Mouse (Mus musculus): ENCODE results near the gene Pde6d. TPM values are rescaled to one million over a fixed set of nuclear protein-coding genes. Genes with fewer than 3 reads are reported as not detected.
A peak's percentile ranks its signal among the peaks of the same experiment; 100 is the strongest.

Gene Pde6d
- polyA plus RNA-seq, 1 experiment, result 70.0 TPM

DNA sequence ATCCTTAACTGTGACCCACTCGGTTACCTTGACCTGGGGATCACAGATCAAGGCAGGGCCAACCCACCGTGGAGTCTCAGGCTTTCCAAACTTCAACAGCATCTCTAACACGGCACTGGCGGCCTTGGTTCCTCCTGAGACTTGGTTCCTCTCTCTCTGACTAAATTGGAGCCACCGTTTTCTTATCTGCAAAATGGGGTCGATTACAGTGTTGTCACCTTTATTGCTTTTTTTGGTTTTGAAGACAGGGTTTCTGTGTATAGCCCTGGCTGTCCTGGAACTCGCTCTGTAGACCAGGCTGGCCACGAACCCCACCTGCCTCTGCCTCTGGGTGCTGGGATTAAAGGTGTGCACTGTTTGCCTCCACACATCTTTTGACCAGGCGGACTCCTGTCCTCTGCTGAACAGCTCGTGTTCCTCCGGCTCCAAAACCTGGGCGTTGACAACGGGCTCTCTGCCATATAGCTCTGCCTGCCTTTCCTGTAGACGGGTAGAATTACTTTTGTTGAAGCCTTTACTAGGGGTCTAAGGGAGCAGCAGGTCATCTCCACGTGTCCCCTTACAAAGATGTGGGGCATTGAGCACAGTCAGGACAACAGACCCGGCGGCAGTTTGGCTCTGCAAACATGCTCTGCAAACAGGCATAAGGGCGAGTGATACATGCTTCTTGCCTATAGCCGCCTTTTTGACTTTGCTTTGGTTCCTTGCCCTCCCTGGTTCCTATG, 77.6 kb downstream of the Pde6d start:
- H3K4me3 ChIP-seq (ENCODE audit: control insufficient read depth, low read depth, low read length), result peak overlapping the region; percentile 84
- TF ChIP-seq POLR2A (IDR thresholded peaks at IDR 0.05; ENCODE audit: control insufficient read depth, low read depth, low read length) (no peak), CTCF (IDR thresholded peaks at IDR 0.05; ENCODE audit: control insufficient read depth, insufficient read depth, insufficient replicate concordance, low read depth, low read length) (no peak)
- H3K36me3 ChIP-seq (ENCODE audit: control insufficient read depth, insufficient read depth, low read length), result no peaks in the 10 kb centered on the region
- H3K27ac ChIP-seq (ENCODE audit: control insufficient read depth, insufficient read depth, low read depth, low read length), result peak overlapping the region; percentile 59
- H3K27me3 ChIP-seq (ENCODE audit: control insufficient read depth, insufficient read depth, low read length), result no peaks in the 10 kb centered on the region
- peaks cover 32% of the 10 kb centered on the region for H3K4me1 ChIP-seq (ENCODE audit: control insufficient read depth, insufficient read depth, low read length)

DNA sequence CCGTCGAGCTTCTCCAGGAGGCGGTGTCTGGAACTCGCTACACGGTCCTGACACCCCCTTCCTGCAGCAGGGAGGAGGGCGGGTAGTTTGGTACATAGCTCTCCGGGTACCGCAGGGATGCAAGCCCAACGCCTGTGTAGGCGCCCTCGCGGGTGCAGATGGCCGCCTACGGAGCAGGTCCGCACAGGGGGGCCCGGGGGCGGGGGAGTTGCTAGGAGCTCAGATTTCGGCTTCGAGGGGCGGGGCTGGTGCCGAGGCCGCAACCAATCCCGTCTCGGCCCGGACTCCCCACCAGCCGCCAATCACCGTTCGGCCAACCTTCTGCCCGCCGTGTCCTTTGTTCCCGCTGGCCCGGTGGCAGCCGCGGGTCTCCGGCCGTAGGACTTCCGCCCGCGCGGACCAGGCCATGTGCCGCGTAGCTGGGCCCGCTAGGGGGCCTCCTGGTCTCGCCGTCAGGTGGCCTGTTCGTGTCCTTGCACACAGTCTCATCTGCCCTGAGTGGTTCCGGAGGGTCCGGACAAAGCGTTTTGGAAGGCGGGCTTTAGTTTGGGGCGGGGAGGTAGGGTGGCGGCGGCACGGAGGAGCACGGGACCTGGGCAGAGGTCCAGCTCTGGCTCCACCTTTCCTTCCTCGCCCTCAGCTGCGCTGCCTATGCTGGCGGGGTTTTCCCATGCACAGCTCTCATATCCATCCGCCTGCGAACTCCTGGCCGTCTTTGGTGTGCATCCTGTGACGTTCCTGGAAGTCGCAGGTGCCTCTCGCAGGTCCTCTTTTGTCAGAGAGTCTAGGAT, 78.3 kb downstream of the Pde6d start:
- H3K27ac ChIP-seq (ENCODE audit: control insufficient read depth, insufficient read depth, low read depth, low read length), result peak overlapping the region; percentile 78
- no peaks in the 10 kb centered on the region for H3K36me3 ChIP-seq (ENCODE audit: control insufficient read depth, insufficient read depth, low read length)
- TF ChIP-seq CTCF (IDR thresholded peaks at IDR 0.05; ENCODE audit: control insufficient read depth, insufficient read depth, insufficient replicate concordance, low read depth, low read length), result peak; percentile 27; the same call in 1 of the 2 replicates
- peak; percentile 37; the same call in 1 of the 2 replicates for TF ChIP-seq POLR2A (IDR thresholded peaks at IDR 0.05; ENCODE audit: control insufficient read depth, low read depth, low read length)
- peak overlapping the region; percentile 84 for H3K4me3 ChIP-seq (ENCODE audit: control insufficient read depth, low read depth, low read length)
- no peaks in the 10 kb centered on the region for H3K27me3 ChIP-seq (ENCODE audit: control insufficient read depth, insufficient read depth, low read length)
- peaks cover 29% of the 10 kb centered on the region for H3K4me1 ChIP-seq (ENCODE audit: control insufficient read depth, insufficient read depth, low read length)

DNA sequence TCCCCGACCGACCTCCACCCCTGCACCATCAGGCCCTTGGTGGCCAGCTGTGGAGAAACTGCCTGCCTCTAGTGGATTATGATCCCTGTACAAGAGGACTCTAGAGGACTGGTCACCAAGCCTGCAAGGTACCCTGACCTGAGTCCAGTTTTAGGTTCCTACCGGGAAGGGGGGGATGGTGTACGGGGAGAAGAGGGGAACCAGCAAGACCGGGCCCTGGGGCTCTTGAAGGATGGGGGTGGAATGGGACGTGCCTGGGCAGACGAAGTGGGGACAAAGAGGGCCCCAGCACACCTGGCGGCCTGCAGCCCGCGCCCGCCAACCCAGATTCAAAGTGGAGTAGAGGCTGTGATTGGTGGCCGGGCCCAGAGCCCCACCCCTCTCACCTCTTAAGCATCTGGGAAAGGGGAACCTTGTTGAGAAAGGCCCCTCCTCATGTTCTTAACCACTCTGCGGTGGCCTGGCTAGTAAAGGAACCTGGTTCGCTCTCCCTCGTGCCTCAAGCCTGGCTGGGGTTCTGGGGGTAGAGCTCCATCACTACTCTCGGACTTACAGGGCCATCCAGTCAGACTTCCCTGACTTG, 79.2 kb downstream of the Pde6d start:
- Histone ChIP-seq H3K27me3 (ENCODE audit: control insufficient read depth, insufficient read depth, low read length) (no peaks in the 10 kb centered on the region), H3K27ac (ENCODE audit: control insufficient read depth, insufficient read depth, low read depth, low read length) (peak overlapping the region; percentile 78), H3K4me3 (ENCODE audit: control insufficient read depth, low read depth, low read length) (peak overlapping the region; percentile 84), H3K4me1 (ENCODE audit: control insufficient read depth, insufficient read depth, low read length) (peaks cover 29% of the 10 kb centered on the region), H3K36me3 (ENCODE audit: control insufficient read depth, insufficient read depth, low read length) (no peaks in the 10 kb centered on the region)
- no peak for TF ChIP-seq POLR2A (IDR thresholded peaks at IDR 0.05; ENCODE audit: control insufficient read depth, low read depth, low read length)
- no peak for TF ChIP-seq CTCF (IDR thresholded peaks at IDR 0.05; ENCODE audit: control insufficient read depth, insufficient read depth, insufficient replicate concordance, low read depth, low read length)

DNA sequence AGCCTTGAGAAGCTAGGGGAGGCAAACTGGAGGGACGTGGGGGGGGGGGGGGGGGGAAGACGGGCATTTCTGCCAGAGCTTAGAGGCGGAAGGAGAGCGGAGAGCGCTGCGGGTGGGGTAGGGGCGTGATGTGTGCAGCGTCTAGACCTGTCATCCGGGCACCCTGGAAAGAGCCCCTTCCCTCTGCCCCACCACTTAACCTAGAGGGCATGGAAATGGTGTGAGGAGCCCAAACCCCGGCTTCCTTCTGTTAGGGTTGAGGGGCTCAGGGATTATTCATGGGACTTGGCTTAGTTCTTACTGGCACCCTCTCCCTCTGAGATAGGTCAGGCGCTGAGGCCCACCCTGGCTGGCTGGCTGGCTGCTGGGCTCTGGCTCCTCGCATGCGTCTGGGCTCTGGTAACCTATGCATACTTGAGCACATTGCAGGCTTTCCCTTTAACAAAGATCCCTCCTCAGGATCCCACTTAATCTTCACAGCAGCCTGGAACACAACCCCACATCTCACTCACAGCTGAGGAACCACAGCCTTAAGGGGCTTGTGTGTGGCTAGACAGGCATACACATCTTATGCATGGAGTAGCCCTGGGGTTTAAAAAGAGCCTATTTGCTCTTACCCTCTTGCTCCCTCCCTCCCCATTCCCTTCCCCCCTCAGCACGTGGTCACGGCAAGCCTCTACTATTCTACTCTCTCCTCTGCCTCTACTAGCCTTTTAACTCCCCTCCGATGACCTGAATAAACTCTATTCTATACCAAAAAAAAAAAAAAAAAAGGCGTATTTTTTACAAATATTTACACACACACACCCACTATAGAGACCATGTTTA, 80.0 kb downstream of the Pde6d start:
- H3K27me3 ChIP-seq (ENCODE audit: control insufficient read depth, insufficient read depth, low read length), result no peaks in the 10 kb centered on the region
- H3K36me3 ChIP-seq (ENCODE audit: control insufficient read depth, insufficient read depth, low read length), result no peaks in the 10 kb centered on the region
- no peak for TF ChIP-seq POLR2A (IDR thresholded peaks at IDR 0.05; ENCODE audit: control insufficient read depth, low read depth, low read length)
- no peak overlapping the region for H3K4me3 ChIP-seq (ENCODE audit: control insufficient read depth, low read depth, low read length)
- no peak overlapping the region for H3K27ac ChIP-seq (ENCODE audit: control insufficient read depth, insufficient read depth, low read depth, low read length)
- peaks cover 29% of the 10 kb centered on the region for H3K4me1 ChIP-seq (ENCODE audit: control insufficient read depth, insufficient read depth, low read length)

DNA sequence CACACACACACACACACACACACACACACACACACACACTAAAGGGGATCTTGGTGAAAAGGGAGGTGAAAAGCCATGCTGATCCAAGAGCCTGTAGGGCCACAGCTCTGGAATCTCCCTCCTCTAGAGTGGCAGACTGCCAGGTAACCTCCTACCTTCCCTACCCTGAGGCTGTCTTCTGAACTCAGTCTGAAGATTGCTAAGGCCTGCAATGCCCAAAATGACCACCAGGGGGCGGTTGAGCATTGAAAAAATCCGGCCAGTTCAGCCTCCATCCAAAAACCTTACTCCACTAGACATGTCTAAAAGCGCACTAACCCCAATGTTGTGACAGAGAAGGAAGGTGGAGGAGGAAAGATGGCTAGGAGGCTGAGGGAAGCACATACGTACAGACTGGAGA, 80.9 kb downstream of the Pde6d start:
- TF ChIP-seq CTCF (IDR thresholded peaks at IDR 0.05; ENCODE audit: control insufficient read depth, insufficient read depth, insufficient replicate concordance, low read depth, low read length) (peak; percentile 82), POLR2A (IDR thresholded peaks at IDR 0.05; ENCODE audit: control insufficient read depth, low read depth, low read length) (0 out of 2 replicates have a peak, but pooled peaks have one; percentile 22)
- Histone ChIP-seq H3K4me1 (ENCODE audit: control insufficient read depth, insufficient read depth, low read length) (peaks cover 29% of the 10 kb centered on the region), H3K27me3 (ENCODE audit: control insufficient read depth, insufficient read depth, low read length) (no peaks in the 10 kb centered on the region), H3K36me3 (ENCODE audit: control insufficient read depth, insufficient read depth, low read length) (no peaks in the 10 kb centered on the region), H3K4me3 (ENCODE audit: control insufficient read depth, low read depth, low read length) (no peak overlapping the region), H3K27ac (ENCODE audit: control insufficient read depth, insufficient read depth, low read depth, low read length) (no peak overlapping the region)

DNA sequence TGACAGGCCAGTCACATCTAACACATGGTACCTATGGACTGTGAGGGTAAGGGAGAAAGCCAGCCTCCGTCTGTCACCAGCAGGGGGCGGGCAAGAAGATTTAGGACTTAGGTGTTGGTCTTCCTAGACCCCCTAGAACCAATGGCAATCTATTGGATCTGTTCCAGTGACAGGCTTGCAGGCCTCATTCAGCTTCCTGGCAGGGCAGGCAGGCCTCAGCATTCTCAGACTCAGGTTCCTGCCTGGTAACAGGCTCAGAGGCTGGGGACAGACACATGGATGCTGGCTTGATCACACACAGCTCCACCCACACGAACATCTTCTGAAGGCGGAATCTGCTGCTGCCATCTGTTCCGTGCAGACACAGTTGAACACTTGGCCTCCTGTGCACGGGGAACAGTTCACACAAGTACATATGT, 81.3 kb downstream of the Pde6d start:
- Histone ChIP-seq H3K4me1 (ENCODE audit: control insufficient read depth, insufficient read depth, low read length) (peaks cover 29% of the 10 kb centered on the region), H3K36me3 (ENCODE audit: control insufficient read depth, insufficient read depth, low read length) (no peaks in the 10 kb centered on the region), H3K27ac (ENCODE audit: control insufficient read depth, insufficient read depth, low read depth, low read length) (no peak overlapping the region), H3K4me3 (ENCODE audit: control insufficient read depth, low read depth, low read length) (no peak overlapping the region), H3K27me3 (ENCODE audit: control insufficient read depth, insufficient read depth, low read length) (no peaks in the 10 kb centered on the region)
- TF ChIP-seq POLR2A (IDR thresholded peaks at IDR 0.05; ENCODE audit: control insufficient read depth, low read depth, low read length) (no peak; the same call in 1 of the 2 replicates), CTCF (IDR thresholded peaks at IDR 0.05; ENCODE audit: control insufficient read depth, insufficient read depth, insufficient replicate concordance, low read depth, low read length) (peak; percentile 39; the same call in 1 of the 2 replicates)
